Comparison of ENCODE assay signal across 7 mouse cellular contexts in genomic region chr5:64969861-64970771, GRCm38 (mm10). TPM values are rescaled to one million over a fixed set of nuclear protein-coding genes. Genes with fewer than 3 reads are reported as not detected.
DNase-seq lines count a peak whose midpoint lies in the region; ATAC-seq lines count a peak whose summit lies in the region.

TSS of gene Fam114a1 (plus strand) at chr5:64970071.

- H3K4me3 ChIP-seq in hindbrain, embryonic 15.5 days = peak within 1 kb of the TSS; percentile 55
- H3K4me3 ChIP-seq in limb, embryonic 13.5 days = peak within 1 kb of the TSS; percentile 74
- H3K4me3 ChIP-seq in midbrain, embryonic 13.5 days (replicated peaks) = peak within 1 kb of the TSS; percentile 61

- H3K9me3 ChIP-seq in hindbrain, embryonic 15.5 days = no peaks in the 10 kb centered on the region
- H3K9me3 ChIP-seq in limb, embryonic 13.5 days = no peaks in the 10 kb centered on the region
- no peaks in the 10 kb centered on the region for H3K9me3 ChIP-seq in midbrain, embryonic 13.5 days

- peaks cover 10% of the 10 kb centered on the region for H3K27me3 ChIP-seq in hindbrain, embryonic 15.5 days
- no peaks in the 10 kb centered on the region for H3K27me3 ChIP-seq in limb, embryonic 13.5 days
- peaks cover 14% of the 10 kb centered on the region for H3K27me3 ChIP-seq in midbrain, embryonic 13.5 days

- H3K9ac ChIP-seq in hindbrain, embryonic 15.5 days = peak within 1 kb of the TSS; percentile 50
- H3K9ac ChIP-seq in limb, embryonic 13.5 days = peak within 1 kb of the TSS; percentile 87
- peak within 1 kb of the TSS; percentile 69 for H3K9ac ChIP-seq in midbrain, embryonic 13.5 days (replicated peaks)

- peak; percentile 63; the same call in 1 of the 2 replicates for ATAC-seq in hindbrain, embryonic 15.5 days (ENCODE audit: low FRiP score, low read depth)
- ATAC-seq in limb, embryonic 13.5 days (ENCODE audit: low FRiP score, low read depth) = peak; percentile 84
- peak; percentile 77 for ATAC-seq in midbrain, embryonic 13.5 days

- H3K36me3 ChIP-seq in hindbrain, embryonic 15.5 days = no peaks in the 10 kb centered on the region
- H3K36me3 ChIP-seq in limb, embryonic 13.5 days = peaks cover 15% of the 10 kb centered on the region
- H3K36me3 ChIP-seq in midbrain, embryonic 13.5 days = no peaks in the 10 kb centered on the region

- no peak within 1 kb of the TSS for H3K27ac ChIP-seq in hindbrain, embryonic 15.5 days (replicated peaks)
- peak within 1 kb of the TSS; percentile 79 for H3K27ac ChIP-seq in limb, embryonic 13.5 days
- H3K27ac ChIP-seq in midbrain, embryonic 13.5 days = no peak within 1 kb of the TSS

- peaks cover 13% of the 10 kb centered on the region for H3K4me1 ChIP-seq in hindbrain, embryonic 15.5 days (replicated peaks)
- peaks cover 22% of the 10 kb centered on the region for H3K4me1 ChIP-seq in limb, embryonic 13.5 days
- peaks cover 17% of the 10 kb centered on the region for H3K4me1 ChIP-seq in midbrain, embryonic 13.5 days (replicated peaks)

- peak within 1 kb of the TSS; percentile 96 for H3K4me2 ChIP-seq in hindbrain, embryonic 15.5 days
- peak within 1 kb of the TSS; percentile 81 for H3K4me2 ChIP-seq in limb, embryonic 13.5 days (replicated peaks)
- H3K4me2 ChIP-seq in midbrain, embryonic 13.5 days (replicated peaks) = peak within 1 kb of the TSS; percentile 97

- DNase-seq in NIH3T3 (ENCODE audit: low read depth) = peak; percentile 88
- DNase-seq in cerebellum, adult 9-11 months = peak; percentile 5
- DNase-seq in gastrocnemius, adult 8-10 months (ENCODE audit: low spot score in 2 of 2) = peak; percentile 69 to 75
- peak; percentile 48 for DNase-seq in spleen, adult 12 weeks (ENCODE audit: low spot score)

- under 1% methylated on average over 59 of the region's 68 CpGs for WGBS in hindbrain, embryonic 15.5 days
- WGBS in limb, embryonic 13.5 days = under 1% methylated on average over 47 of the region's 68 CpGs
- under 1% methylated on average over 66 of the region's 68 CpGs for WGBS in midbrain, embryonic 13.5 days

RNA-seq across cellular contexts. Expression of gene Fam114a1, which starts in this region (rescaled TPM):
- 1 to 10 TPM; 2.7 to 9.1 (median 4.0) TPM for total RNA-seq in gastrocnemius, adult 8-10 months (2022)
- 9.1 and 9.2 TPM in 2 replicates for polyA plus RNA-seq in hindbrain, embryonic 15.5 days (2015; fragmentation: Nextera tagmentation; extraction: Ambion mirVana)
- 59.2 and 62.9 TPM in 2 replicates for polyA plus RNA-seq in limb, embryonic 13.5 days (2015; fragmentation: Nextera tagmentation; extraction: Ambion mirVana)
- polyA plus RNA-seq in midbrain, embryonic 13.5 days (2015; fragmentation: Nextera tagmentation; extraction: Ambion mirVana) = 6.1 and 6.8 TPM in 2 replicates

Comparison
In these comparisons a context has a peak if more than half of its experiments do, and no peak if none do; other contexts are left out.
1. DNase-seq: peak in every context shown above with its lines; median percentile 88 in NIH3T3; 72 in gastrocnemius, adult 8-10 months; 48 in spleen, adult 12 weeks; 5 in cerebellum, adult 9-11 months.